ENCODE assay signal across 9 mouse cellular contexts in genomic region chr13:23506351-23506750, GRCm38 (mm10). TPM values are rescaled to one million over a fixed set of nuclear protein-coding genes. Genes with fewer than 3 reads are reported as not detected.
DNase-seq lines count a peak whose midpoint lies in the region.
"Had no signal": no experiment of that assay in that cellular context is flagged by ENCODE, and none has a peak within 500 bp of the region (broad histone marks: within the 10 kb centered on the region; RNA-seq: fewer than 3 reads in every experiment).

No protein-coding gene starts in this region.

- peaks cover 57% of the 10 kb centered on the region for H3K4me1 ChIP-seq in embryonic facial prominence, embryonic 10.5 days
- peaks cover 56% of the 10 kb centered on the region for H3K4me1 ChIP-seq in midbrain, embryonic 10.5 days

- H3K9me3 ChIP-seq in embryonic facial prominence, embryonic 10.5 days = no peaks in the 10 kb centered on the region
- no peaks in the 10 kb centered on the region for H3K9me3 ChIP-seq in midbrain, embryonic 10.5 days (replicated peaks)

- WGBS in embryonic facial prominence, embryonic 10.5 days = under 1% methylated on average over 13 of the region's 13 CpGs
- under 1% methylated on average over 13 of the region's 13 CpGs for WGBS in midbrain, embryonic 10.5 days

- H3K4me3 ChIP-seq in embryonic facial prominence, embryonic 10.5 days = peak overlapping the region; percentile 60
- H3K4me3 ChIP-seq in midbrain, embryonic 10.5 days = peak overlapping the region; percentile 58

- H3K36me3 ChIP-seq in embryonic facial prominence, embryonic 10.5 days (replicated peaks) = no peaks in the 10 kb centered on the region
- no peaks in the 10 kb centered on the region for H3K36me3 ChIP-seq in midbrain, embryonic 10.5 days

- no peak overlapping the region for H3K27ac ChIP-seq in embryonic facial prominence, embryonic 10.5 days (replicated peaks)
- peak overlapping the region; percentile 75 for H3K27ac ChIP-seq in midbrain, embryonic 10.5 days (replicated peaks)

- DNase-seq in cerebellum, adult 9-10 months = peak; percentile 18
- DNase-seq in cerebellum, adult 11-12 months = no peak
- peak; percentile 68 to 74 for DNase-seq in B cell, adult 2 months
- peak; percentile 77 for DNase-seq in embryonic facial prominence, embryonic 10.5 days (ENCODE audit: low spot score)
- peak; percentile 64 for DNase-seq in induced T-regulatory cell, adult 2 months (ENCODE audit: low read depth)
- DNase-seq in midbrain, embryonic 10.5 days (ENCODE audit: low spot score) = peak; percentile 75
- DNase-seq in thymus, postnatal 0 days (ENCODE audit: low spot score) = peak; percentile 85
- no peak for DNase-seq in right cerebral cortex, postnatal 25 days

- no peaks in the 10 kb centered on the region for H3K27me3 ChIP-seq in embryonic facial prominence, embryonic 10.5 days (replicated peaks; ENCODE audit: low read depth, poor library complexity, severe bottlenecking)
- H3K27me3 ChIP-seq in midbrain, embryonic 10.5 days (ENCODE audit: low read depth, poor library complexity, severe bottlenecking) = no peaks in the 10 kb centered on the region
- H3K27me3 ChIP-seq: Patski had no signal

RNA-seq across cellular contexts. Expression of gene Btn2a2, which starts 17.7 kb away (rescaled TPM):
- polyA plus RNA-seq in embryonic facial prominence, embryonic 10.5 days (2016; fragmentation: Nextera tagmentation; extraction: Ambion mirVana) = 0.99 and 1.2 TPM in 2 replicates
- polyA plus RNA-seq in midbrain, embryonic 10.5 days (2016; fragmentation: Nextera tagmentation; extraction: Ambion mirVana) = 0.26 and 0.38 TPM in 2 replicates
- polyA plus RNA-seq in thymus, postnatal 0 days (2015; fragmentation: Nextera tagmentation; extraction: Ambion mirVana) = 0.65 and 0.85 TPM in 2 replicates

RNA-seq across cellular contexts. Expression of gene Hist1h4h, which starts 24.5 kb away (rescaled TPM):
- 2.7 and 3.0 TPM in 2 replicates for polyA plus RNA-seq in embryonic facial prominence, embryonic 10.5 days (2016; fragmentation: Nextera tagmentation; extraction: Ambion mirVana)
- 2.0 and 4.1 TPM in 2 replicates for polyA plus RNA-seq in midbrain, embryonic 10.5 days (2016; fragmentation: Nextera tagmentation; extraction: Ambion mirVana)
- polyA plus RNA-seq in thymus, postnatal 0 days (2015; fragmentation: Nextera tagmentation; extraction: Ambion mirVana) = 24.2 and 31.5 TPM in 2 replicates

RNA-seq across cellular contexts. Expression of gene Hist1h2af, which starts 27.4 kb away (rescaled TPM):
- 4.8 and 5.5 TPM in 2 replicates for polyA plus RNA-seq in embryonic facial prominence, embryonic 10.5 days (2016; fragmentation: Nextera tagmentation; extraction: Ambion mirVana)
- polyA plus RNA-seq in midbrain, embryonic 10.5 days (2016; fragmentation: Nextera tagmentation; extraction: Ambion mirVana) = 4.7 and 9.5 TPM in 2 replicates
- polyA plus RNA-seq in thymus, postnatal 0 days (2015; fragmentation: Nextera tagmentation; extraction: Ambion mirVana) = 32.3 and 49.5 TPM in 2 replicates

RNA-seq across cellular contexts. Expression of gene Hist1h3g, which starts 28.9 kb away (rescaled TPM):
- 6.5 and 7.7 TPM in 2 replicates for polyA plus RNA-seq in embryonic facial prominence, embryonic 10.5 days (2016; fragmentation: Nextera tagmentation; extraction: Ambion mirVana)
- polyA plus RNA-seq in midbrain, embryonic 10.5 days (2016; fragmentation: Nextera tagmentation; extraction: Ambion mirVana) = 5.5 and 5.6 TPM in 2 replicates
- polyA plus RNA-seq in thymus, postnatal 0 days (2015; fragmentation: Nextera tagmentation; extraction: Ambion mirVana) = 27.6 and 43.7 TPM in 2 replicates

RNA-seq across cellular contexts. Expression of gene Hist1h2bh, which starts 36.8 kb away (rescaled TPM):
- polyA plus RNA-seq in embryonic facial prominence, embryonic 10.5 days (2016; fragmentation: Nextera tagmentation; extraction: Ambion mirVana) = 1.1 TPM in 2 replicates
- polyA plus RNA-seq in midbrain, embryonic 10.5 days (2016; fragmentation: Nextera tagmentation; extraction: Ambion mirVana) = 1.00 and 1.0 TPM in 2 replicates
- polyA plus RNA-seq in thymus, postnatal 0 days (2015; fragmentation: Nextera tagmentation; extraction: Ambion mirVana) = 1.6 and 1.9 TPM in 2 replicates

Comparison
In these comparisons a context has a peak if more than half of its experiments do, and no peak if none do; other contexts are left out.
1. DNase-seq: peak in cerebellum, adult 9-10 months (single experiment), B cell, adult 2 months (2 of 2), embryonic facial prominence, embryonic 10.5 days (single experiment), induced T-regulatory cell, adult 2 months (single experiment), midbrain, embryonic 10.5 days (single experiment) and thymus, postnatal 0 days (single experiment); none in cerebellum, adult 11-12 months (single experiment) and right cerebral cortex, postnatal 25 days (single experiment).